Mouse (Mus musculus) megakaryocyte, embryonic 14.5 days (primary cell): ENCODE results near the gene Chil1.

Experiments used
- FLI1 ChIP-seq: IDR thresholded peaks from 2 replicates; pipeline ENCODE4 v1.6.1; 2012; ENCODE audit warnings: low read length, inconsistent platforms, mixed read lengths
- GATA1 ChIP-seq: IDR thresholded peaks from 3 replicates; pipeline ENCODE4 v1.6.1; 2012; ENCODE audit warnings: mixed read lengths, low read length, inconsistent platforms, borderline replicate concordance

GRCm38 (mm10) chr1:134188989-134189729, 7.2 kb downstream of the Chil1 start:
- TF ChIP-seq GATA1 (no peak), FLI1 (no peak)
